Mouse (Mus musculus) lung, postnatal 4 days (tissue): ENCODE data around the gene Top3a.
"Not testable (repeated sequence)": the region's sequence is repeated elsewhere in the genome, so short reads cannot be mapped to it uniquely, and the experiment has no call there.

Experiments
- DNase-seq, 2 experiments: peaks; one replicate each; pipeline ENCODE4 v3.0.0; 2021

Top3a gene

DNA sequence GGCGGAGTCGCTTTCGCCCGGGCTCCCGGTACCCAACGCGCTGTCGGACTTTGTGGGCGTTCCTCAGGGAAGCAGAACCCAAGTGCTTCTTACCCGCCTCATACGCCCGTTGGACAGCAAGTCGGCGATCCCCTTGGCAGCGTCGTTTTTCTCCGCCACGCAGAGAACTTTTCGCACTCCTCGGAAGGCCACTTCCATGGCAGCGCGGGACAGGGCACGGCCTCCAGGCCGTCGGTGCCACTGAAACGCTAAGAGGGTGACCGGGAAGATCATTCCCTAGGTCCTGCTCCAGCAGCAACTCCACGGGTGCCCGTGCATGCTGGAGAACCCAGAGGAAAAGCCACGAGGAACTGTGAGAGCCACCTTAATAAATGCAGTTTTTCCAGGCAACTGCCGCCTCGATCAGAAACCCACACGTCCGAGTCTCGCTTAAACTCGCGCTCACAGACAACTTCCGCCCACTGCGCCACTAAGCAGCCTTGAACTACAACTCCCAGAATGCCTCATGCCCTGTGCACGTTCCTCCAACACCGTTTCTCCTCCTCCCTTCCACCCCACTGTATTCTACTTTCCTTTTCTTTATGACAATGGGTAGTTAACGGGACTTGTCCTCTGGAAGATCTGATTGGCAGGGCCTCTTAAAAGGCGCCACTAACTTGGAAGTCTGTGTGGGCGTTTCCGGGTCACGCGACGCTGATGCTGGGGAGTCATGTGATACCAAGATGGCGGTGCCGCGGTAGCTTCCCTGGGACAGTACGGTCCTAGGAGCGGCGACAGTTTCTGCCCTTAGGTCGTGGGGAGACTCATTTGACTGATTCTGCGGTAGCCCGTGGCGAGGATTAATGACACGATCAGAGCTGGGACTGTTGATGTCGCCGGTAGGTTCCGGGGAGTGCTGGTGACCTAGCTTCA lies at the start of gene Top3a, which contains the start of gene Smcr8:
TSS of gene Top3a (minus strand) at position 537 of the 912 bp plus-strand sequence.
TSS of gene Smcr8 (plus strand) at position 696 of the 912 bp plus-strand sequence.
- DNase-seq: peak; percentile 88 to 89

DNA sequence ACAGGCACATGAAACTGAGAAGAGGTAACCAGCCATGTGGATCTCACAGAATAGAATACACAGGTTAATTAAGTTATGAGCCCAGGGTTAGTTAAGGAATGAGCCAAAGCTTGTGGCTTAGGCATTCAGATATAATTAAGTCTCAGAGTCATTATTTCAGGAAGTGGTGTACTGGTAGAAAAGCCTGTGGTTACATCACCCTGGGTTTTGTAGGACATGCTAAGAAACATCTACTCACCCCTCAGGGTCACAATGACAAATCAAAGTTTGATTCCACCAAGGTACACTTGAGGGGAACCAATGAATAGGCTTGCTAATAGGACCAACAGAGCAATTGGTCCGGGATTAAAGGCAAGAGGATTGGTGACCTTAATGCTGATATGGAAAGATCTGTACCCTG lies 49.5 kb upstream of the Top3a start:
- DNase-seq: no peak

DNA sequence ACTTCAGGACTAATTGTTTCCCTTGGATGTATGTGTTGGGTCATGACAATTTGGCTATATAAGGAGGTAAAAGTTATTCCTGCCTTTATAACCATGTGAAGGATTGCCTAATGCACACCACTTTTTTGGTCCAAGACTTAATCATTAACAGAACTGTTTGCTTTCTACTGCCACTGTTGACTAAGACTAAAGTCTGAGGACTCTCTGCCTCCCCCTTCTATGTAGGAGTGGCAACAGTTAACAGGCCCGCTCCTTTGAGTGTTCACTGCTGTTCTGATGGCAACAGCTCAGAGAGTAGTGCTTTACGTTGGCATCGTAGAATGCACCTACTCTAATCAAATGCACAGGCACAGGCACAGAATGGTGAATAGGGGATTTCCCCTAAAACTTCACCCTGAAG lies 48.0 kb upstream of the Top3a start:
- DNase-seq: peak; percentile 30 to 31

DNA sequence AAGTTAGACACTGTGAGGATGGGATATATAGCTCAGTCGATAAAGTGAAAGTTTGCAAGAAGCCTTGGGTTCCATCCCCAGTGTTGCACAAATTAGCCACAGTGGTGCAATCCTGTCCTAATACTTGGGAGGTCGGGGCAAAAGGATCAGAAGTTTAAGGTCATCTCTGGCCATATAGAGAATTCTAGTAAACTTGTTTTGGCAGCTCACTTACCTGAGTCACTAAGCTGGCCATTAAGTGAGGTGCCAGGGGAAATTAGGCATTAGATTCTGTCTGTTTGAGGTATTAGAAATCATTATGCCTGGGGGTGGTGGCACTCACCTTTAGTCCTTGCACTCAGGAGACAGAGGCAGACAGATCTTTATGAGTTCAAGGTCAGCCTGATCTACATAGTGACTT lies 46.6 kb upstream of the Top3a start:
- DNase-seq: no peak

DNA sequence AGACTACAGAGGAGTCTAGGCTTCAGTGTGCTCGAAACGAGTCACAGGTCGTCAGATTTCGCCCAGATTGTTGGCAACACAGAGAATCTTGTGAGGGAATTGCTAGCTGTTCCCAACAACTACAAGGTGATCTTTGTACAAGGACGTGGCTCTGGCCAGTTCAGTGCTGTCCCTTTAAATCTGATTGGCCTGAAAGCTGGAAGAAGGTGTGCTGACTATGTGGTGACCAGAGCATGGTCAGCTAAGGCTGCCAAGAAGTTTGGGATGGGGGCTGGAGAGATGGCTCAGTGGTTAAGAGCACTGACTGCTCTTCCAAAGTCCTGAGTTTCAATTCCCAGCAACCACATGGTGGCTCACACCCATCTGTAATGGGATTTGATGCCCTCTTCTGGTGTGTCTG lies 39.2 kb upstream of the Top3a start:
- no peak for DNase-seq

DNA sequence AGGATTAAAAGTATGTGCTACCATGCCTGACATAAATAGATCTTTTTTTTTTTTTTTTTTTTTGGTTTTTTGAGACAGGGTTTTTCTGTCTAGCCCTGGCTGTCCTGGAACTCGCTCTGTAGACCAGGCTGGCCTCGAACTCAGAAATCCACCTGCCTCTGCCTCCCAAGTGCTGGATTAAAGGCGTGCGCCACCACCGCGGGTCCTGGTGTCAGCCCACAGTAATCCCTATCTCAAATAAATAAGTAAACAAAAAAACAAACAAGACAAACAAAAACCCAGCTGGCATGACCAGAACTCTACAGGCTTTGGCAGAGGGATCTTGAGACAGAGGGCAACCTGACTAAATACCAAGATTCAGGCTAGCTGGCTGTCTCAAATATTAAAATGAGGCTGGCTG lies 34.5 kb upstream of the Top3a start, which contains the start of gene Shmt1:
TSS of gene Shmt1 (minus strand) at position 101 of the 400 bp plus-strand sequence.
- not testable (repeated sequence) for DNase-seq

DNA sequence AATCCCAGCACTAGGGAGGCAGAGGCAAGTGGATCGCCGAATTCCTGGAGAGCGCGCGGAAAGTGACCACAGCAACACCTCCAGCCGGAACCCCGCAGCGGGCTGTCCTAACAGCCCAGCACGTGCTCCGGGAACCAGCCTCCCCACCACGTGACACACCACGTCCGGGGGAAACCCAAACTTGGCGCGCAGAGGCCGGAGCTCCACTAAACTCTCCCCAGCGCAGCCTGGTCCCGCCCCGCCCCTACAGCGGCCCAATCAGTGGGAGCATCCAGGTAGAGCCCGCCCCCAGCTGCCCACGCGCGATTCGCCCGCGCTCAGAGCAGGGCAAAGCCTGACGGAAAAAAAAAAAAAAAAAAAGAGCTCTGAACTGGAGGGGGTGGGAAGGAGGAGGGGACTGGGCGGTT lies 33.9 kb upstream of the Top3a start:
- DNase-seq: peak; percentile 95 to 97

DNA sequence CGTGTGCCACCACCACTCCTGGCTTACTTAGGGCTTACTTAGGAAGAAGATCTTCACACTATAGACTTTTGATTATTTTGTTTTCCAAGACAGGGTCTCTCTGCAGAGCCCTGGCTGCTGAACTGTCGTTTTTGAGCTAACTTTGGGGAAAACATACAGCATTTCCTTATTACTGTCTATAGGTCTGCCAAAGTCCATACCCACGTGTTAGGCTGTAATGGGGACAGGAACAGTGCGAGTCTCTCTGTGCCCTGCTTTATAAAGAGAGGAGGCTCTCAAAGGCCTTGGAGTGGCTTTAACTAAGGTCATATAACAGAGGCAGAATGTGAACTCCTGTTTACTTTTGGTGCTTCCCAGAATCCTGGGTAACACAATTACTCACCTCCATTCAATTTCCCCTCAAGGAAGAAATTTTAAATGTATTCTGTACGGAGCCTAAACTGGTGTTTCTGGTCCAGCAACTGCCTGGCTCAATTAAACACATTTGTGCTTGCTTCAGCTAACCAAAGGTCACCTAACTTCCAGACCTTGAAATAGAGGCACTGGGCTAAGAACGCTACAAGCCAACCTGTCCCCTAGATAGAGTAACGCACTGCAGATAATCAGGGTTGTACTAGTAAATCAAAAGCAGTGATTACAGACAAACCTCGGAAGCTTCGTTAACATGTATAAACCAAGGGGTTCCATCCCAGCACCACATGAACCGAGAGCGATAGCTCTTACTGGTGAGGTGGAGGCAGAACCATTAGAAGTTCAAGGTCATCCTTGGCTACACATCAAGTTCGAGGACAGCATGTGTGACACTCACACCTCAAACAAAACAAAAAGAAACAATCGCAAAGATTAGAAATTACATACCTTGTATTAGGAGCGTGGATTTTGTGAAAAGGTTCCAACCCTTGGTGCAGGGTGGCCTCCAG lies 33.1 kb upstream of the Top3a start:
- no peak for DNase-seq

DNA sequence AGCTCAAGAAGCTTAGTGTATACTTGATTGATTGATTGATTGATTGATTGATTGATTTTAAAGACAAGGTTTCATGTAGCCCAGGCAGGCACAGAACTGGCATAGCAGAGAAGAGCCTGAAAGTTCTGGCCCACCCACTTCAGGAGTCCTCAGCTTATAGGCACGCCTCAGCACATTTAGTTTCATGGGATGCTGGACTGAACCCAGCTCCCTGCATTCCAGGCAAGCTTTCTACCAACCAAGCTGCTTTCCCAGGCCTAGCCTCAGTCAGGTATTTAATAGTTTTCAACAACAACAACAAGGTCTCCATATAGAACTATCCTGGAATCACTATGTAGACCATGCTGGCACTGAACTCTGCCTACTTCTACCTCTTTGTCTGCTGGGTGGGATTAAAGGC lies 32.4 kb upstream of the Top3a start:
- no peak for DNase-seq

DNA sequence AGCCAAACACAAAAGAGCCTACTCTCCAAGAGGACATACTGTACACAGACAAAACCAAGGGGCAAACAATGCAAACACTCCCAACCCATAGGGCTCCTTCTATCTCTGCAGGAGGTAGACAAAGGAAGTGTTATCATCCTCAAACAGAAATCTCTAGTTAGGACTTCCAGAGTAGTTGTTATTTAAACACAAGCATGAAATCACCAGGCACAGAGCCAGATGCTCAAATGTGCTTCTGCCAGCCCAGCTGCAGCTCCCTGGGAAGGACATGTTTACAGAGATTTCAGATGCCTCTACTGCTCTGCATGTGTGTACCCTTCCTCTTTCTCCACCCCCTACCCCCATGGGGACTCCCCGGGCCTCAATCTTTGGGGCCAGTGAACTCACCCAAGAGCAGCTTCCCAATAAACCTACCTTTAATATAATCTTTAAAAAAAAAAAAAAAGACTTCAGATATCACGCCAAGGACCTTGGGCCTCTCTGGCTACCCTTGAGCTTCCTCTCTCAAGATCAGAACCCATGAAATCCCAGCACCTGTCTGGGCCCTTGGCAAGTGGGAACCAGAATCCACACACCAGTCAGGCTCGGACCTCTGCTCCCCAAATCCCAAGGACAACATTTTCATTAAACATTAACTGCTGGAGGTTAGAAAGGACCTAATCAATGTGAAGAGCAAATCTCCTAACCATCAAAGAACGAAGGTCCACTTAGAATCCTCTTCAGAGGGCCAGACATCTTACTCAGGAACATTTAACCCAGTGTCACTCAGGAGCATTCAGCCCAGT lies 31.3 kb upstream of the Top3a start:
- peak; percentile 67 to 68 for DNase-seq

DNA sequence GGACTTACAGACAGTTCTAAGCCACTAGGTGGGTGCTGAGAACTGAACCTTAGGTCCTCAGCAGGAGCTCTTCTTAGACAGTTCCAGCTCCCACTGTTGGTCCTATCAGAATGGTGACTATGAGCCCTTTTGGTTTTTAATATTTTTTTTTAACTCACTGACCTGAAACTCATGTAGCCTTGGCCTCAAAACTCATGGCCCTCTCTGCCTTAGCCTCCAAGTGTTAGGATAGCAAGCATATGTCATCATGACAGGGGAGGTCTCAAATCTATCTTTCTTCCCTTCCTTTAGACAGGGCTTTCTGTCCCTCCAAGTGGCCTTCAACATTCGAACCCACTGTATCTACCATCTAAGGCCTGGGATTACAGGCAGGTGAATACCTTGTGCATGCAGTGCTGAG lies 23.7 kb upstream of the Top3a start:
- DNase-seq: no peak

DNA sequence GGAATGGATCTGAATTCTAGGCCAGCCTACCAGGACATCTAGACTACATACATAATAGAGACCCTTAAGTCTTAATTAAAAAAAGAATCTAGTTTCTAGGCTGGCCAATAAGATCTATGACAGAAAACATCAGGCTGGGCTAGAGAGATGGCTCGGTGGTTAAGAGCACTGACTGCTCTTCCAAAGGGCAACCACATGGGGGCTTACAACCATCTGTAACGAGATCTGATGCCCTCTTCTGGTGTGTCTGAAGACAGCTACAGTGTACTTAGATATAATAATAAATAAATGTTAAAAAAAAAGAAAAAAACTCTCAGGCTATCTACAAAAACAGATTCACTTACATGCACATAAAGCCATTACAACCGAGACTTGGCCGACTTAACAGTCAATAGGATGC lies 22.8 kb upstream of the Top3a start:
- DNase-seq: no peak

DNA sequence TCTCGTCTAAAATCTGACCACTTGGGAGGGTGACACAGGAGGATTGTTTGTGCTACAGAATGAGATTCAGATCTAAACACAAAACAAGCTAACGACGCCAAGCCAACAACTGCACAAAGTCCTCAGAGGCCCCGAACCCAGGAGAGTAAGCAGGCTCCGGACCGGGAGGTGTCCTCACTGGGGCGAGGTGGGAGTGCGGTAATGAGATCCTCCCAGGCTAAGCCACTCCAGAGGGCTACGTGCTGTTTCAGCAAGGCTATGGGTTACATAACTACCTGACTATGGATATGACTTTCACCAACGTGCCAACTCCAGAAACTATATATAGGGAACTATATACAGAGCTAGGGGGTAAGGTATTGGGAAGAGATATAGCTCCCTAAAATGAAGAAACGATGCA lies 19.2 kb upstream of the Top3a start:
- no peak for DNase-seq

DNA sequence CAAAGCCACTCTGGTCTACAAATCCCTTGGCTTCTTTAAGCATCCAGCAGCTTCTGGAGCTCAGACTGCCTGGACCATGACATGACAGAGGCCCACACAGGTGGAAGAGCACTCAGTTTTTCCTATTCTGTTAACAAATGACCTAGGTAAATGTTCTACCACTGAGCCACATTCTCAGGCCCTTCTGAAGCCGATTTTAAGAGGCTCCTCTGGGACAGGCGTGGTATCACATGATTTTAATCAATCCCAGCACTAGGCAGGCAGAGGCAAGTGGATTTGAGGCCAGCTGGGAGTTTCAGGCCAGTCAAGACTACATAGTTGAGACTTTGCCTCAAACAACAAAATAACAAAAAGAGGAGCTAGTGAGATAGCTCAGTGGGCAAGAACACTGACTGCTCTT lies 13.3 kb upstream of the Top3a start:
- no peak for DNase-seq

DNA sequence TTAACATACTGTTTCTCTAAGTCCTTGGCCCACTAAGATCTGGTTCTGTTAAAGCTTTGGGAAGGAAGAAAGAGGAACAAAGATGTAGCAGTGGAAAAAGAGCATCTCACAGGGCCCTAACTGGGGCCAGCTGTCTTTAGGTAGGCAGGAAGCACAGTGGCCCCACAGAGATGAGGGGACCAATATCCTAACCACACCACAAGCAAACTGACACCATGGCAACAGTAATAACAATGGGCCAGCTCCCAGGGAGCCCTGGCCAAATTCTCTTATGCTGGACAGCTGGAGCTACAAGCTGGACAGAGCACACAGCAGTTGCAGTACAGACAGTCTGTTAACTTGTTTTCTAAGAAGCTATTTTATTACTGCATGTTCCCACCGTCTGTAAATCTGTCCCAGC lies 10.4 kb upstream of the Top3a start:
- DNase-seq: peak in 1 of 2 experiments; percentile 43

DNA sequence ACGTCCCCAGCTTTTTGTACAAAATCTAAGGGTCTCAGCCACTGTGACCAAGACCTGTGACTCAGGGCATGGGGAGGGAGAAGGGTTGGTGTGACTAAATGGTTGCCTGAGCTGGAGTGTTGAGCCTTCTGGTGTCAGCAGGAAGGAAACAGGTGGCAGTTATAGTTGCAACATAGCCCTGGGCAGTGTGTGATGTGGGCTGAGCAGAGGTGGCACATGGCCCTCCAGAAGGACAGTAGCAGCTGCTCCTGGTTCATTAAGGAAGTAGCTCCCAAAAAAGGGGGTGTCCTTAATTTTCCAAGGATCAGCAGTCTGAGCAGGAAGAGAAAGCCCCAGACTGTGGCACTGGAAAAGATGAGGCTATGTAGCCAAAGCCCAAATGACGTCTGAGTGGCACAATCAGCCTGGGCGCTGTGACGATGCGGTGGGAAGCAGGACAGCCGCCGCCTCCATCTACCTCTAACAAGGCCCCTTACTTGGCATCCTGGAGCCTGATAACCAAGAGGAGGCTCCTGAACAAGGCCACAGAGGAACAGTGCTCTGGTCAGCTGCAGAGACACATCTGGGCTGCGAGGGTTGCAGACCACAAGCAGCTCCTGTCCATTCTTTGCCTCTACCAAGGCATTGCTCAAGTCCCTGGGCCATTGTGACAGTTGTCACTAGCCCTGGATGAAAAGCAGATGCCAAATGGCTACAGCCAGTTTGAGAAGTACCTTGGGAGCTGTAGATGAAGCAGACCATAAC lies 7.2 kb upstream of the Top3a start:
- DNase-seq: no peak

DNA sequence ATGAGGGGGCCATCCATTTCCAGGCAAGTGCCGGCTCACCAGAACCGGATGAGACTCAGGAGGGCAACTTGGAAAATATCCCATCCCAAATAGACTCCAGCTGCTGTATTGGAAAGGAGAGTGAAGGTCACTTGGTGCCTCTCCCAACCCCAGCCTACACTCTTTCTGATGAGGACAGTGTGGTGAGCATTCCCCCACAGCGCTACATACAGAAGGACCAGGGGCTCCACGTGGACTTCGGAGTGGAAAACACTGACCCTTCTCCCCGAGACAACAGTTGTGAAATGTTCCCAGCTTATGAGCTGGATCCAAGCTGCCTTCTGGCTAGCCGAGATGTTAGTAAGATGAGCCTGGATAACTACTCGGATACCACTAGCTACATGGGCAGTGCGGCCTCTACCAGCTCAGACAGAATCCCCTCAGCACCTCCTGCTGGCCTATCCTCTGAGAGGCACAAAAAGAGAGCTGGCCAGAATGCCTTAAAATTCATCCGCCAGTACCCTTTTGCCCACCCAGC lies 2.6 kb upstream of the Top3a start:
- DNase-seq: peak in 1 of 2 experiments; percentile 36

DNA sequence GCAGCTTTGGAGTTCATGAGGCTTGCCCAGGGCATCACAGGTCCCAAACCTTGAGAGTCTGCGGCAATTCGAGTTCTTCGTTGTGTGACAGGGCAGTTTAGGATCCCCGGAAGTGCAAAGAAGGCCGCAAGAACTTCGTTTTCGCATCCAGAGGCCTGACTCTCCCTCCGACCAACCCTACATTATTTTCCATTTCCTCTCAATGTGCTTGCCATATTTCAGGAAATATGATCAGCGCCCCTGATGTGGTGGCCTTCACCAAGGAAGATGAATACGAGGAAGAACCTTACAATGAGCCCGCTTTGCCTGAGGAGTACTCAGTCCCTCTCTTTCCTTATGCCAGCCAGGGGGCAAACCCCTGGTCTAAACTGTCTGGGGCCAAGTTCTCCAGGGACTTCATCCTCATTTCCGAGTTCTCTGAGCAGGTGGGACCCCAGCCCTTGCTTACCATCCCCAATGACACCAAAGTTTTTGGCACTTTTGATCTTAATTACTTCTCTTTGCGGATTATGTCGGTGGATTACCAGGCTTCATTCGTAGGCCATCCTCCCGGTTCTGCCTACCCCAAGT lies 721 bp upstream of the Top3a start:
- no peak for DNase-seq

DNA sequence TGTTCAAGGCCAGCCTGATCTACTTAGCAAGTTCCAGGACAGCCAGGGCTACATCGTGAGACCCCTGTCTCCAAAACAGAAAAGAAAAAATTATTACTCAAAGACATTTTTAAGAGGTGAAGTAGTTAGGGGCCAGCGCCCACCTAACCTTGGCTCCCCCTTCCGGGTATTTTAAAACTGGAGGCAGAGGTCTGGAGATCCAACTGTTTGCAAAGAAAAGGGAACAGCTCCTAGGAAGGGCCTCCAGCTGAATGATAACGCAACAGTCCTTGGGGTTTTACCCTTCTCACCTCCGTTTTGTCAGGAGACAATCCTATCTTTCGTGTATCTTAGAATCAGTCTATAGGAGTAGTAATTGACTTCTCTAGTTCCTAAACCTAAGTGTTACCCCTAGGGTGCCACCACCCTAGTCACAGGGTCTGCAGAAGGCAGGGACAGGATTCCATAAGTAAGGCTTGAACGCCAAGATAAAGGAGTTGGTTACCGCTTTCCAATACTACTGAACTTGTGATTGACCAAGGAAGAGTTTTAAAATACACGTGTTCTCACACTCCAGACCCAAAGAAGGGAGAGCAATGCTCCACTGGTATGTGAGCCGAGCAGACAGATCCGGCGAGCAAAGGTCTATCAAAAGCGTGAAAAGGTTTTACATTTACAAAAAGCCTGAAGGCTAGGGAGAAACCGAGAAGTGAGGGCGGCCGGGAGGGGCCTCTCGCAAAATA lies 897 bp downstream of the Top3a start:
- no peak for DNase-seq

DNA sequence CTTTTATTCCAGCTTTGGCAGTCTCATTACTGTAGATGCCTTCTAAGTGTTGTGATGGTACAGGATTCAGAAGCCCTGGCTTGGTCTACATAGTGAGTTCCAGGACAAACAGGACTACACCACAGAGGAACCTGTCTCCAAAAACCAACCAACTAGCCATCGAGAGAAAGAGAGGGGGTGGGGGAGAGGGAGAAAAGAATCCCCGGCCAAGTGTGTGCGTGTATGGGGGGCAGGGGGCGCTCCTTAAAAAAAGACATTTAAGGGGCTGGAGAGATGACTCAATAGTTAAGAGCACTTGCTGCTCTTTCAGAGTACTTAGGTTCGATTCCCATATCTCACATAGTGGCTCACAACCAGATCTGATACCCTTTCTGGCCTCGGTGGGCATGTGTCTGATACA lies 1.6 kb downstream of the Top3a start:
- DNase-seq: no peak

DNA sequence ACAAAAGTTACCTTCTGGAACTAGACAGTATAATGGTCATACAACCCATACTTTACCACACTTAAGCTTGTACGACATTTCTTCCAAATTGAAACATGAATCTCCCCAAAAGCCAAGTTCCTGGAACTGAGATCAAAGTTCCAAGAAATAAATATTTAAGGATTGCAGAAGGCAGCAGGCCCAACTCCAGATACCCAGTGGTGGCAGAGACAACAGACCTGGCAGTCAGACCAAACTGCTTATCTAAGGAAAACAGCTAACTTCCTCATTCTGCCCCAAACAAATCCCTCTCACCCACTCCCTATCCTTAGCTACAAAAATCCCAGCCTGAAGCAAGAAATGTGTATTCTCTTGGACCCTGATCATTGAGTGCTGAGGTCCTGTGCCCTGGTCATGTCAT lies 2.3 kb downstream of the Top3a start:
- no peak for DNase-seq
